Mouse (Mus musculus) thymus, adult 2 months (tissue): ENCODE measurements around the gene Fars2. TPM values are rescaled to one million over a fixed set of nuclear protein-coding genes. Genes with fewer than 3 reads are reported as not detected.

Experiments
- DNase-seq: peaks from one replicate; pipeline ENCODE4 v3.0.0; 2021
- H3K27ac ChIP-seq: fragments of 200-500 bp; 2 replicates; pipeline ENCODE4 v1.5.1; 2012; ENCODE audit warnings: low read length, control low read depth; ENCODE audit not compliant: control insufficient read depth, insufficient read depth
- H3K27me3 ChIP-seq: fragments of 200-500 bp; 2 replicates; pipeline ENCODE4 v1.6.1; 2012; ENCODE audit warnings: mild to moderate bottlenecking, low read length, moderate library complexity, mixed read lengths; ENCODE audit not compliant: control insufficient read depth, insufficient read depth
- H3K36me3 ChIP-seq: fragments of 200-500 bp; 2 replicates; pipeline ENCODE4 v1.6.1; 2012; ENCODE audit warnings: mild to moderate bottlenecking, low read length, moderate library complexity; ENCODE audit not compliant: control insufficient read depth, insufficient read depth
- H3K4me1 ChIP-seq: fragments of 200-500 bp; replicated peaks from 2 replicates; pipeline ENCODE4 v1.6.1; 2012; ENCODE audit warnings: low read length; ENCODE audit not compliant: control insufficient read depth, insufficient read depth
- H3K4me3 ChIP-seq: fragments of 200-500 bp; 2 replicates; pipeline ENCODE4 v1.5.1; 2012; ENCODE audit warnings: mild to moderate bottlenecking, low read length, control low read depth, moderate library complexity; ENCODE audit not compliant: control insufficient read depth, insufficient read depth
- CTCF ChIP-seq: fragments of 200-500 bp; IDR thresholded peaks from 2 replicates; pipeline ENCODE4 v1.5.1; 2012; ENCODE audit warnings: mild to moderate bottlenecking, control low read depth, low read length, moderate library complexity, borderline replicate concordance; ENCODE audit not compliant: control insufficient read depth, poor library complexity, insufficient read depth; ENCODE audit errors: extremely low read depth
- POLR2A ChIP-seq: fragments of 200-500 bp; IDR thresholded peaks from 2 replicates; pipeline ENCODE4 v1.6.1; 2012; ENCODE audit warnings: mild to moderate bottlenecking, low read length, control low read depth, moderate library complexity; ENCODE audit not compliant: control insufficient read depth, poor library complexity, insufficient read depth; ENCODE audit errors: extremely low read depth
- WGBS: fragments of 180-500 bp; shearing (Covaris S2); methylation state at CpG from one replicate; pipeline ENCODE4 v1.1.7; 2018; 5-methylcytosine and 5-hydroxymethylcytosine counted together
- polyA plus RNA-seq: library from polyadenylated mRNA; depleted of rRNA; stranded (reverse); fragments of >200 nt; gene quantifications from 2 replicates; pipeline ENCODE4 v1.2.3, GENCODE M21; 2012

Fars2 gene
- polyA plus RNA-seq, 1 experiment: 47.6 TPM

DNA sequence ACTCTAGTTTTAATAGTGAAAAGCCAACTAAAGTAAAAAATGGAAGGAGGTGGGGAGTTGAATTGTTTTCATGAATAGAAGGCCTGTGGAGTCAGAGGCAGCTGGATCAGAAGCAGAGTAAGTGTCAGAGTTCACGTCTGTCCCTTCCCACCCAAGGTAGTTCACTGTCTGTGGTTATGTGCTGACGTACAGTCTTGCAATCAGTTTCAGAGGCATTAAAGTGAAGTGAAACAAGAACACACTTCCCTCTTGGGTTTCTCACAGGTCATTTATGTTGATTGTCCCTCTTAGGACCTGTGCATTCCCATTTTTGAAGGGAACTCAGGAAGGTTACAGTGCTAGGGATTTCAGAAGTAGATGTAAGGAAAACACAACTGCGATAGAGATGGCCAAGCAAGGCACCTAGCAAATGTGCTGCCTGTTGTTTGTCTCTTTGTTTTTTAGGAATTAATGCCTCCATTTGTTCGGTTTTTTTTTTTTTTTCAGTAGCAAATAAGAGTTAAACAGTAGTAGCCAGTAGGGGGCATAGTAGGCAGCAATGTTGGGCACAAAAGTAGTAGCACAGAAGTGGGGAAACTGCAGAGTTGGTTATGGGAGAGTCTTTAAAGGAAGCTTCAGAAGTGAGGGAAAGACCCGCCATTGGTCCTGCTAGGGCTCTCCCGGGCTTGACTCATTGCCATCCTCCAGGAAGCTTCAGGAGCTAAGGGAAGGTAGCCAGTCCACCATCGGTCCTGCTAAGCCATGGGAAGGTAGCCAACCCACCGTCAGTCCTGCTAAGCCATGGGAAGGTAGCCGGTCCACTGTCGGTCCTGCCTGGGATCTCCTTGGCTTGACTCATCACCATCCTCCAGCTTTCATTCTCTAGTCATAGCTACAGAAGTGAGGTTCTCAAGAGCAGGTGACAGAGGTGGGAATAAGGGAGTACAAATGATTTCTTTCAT is 197.9 kb downstream of the Fars2 start:
- WGBS: 91% methylated on average over 10 of the region's 10 CpGs
- Histone ChIP-seq H3K27ac (no peak overlapping the region), H3K27me3 (no peaks in the 10 kb centered on the region), H3K4me1 (peaks cover 8% of the 10 kb centered on the region), H3K4me3 (no peak overlapping the region), H3K36me3 (no peaks in the 10 kb centered on the region)
- TF ChIP-seq POLR2A (no peak), CTCF (no peak)
- DNase-seq: no peak

DNA sequence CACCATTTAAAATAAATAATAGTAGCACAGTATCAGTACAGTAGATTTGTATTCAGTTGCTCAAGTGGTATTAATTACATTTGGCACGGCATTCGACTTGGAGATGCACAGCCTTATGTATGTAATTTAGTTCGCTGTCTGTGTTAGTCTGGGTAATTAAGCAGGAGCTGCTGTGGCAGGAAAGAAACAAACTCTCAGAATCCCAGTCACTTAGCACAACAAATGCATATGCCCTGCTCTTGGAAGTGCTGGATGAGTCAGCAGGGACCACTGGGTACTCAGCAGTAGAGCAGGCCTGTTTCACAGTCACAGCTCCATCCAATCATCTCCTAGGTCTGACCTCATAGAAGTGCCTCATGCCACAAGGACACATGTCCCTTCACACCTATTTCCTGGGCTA is 200.6 kb downstream of the Fars2 start:
- no peaks in the 10 kb centered on the region for H3K4me1 ChIP-seq
- H3K36me3 ChIP-seq: no peaks in the 10 kb centered on the region
- H3K4me3 ChIP-seq: no peak overlapping the region
- 96% methylated on average over 3 of the region's 3 CpGs for WGBS
- DNase-seq: no peak
- TF ChIP-seq POLR2A: no peak
- no peak for TF ChIP-seq CTCF
- no peaks in the 10 kb centered on the region for H3K27me3 ChIP-seq
- no peak overlapping the region for H3K27ac ChIP-seq

GRCm38 (mm10) chr13:36324624-36325023 is 207.4 kb downstream of the Fars2 start:
- no peak for DNase-seq
- Histone ChIP-seq H3K4me3 (no peak overlapping the region), H3K27me3 (no peaks in the 10 kb centered on the region), H3K27ac (no peak overlapping the region), H3K4me1 (no peaks in the 10 kb centered on the region), H3K36me3 (no peaks in the 10 kb centered on the region)
- WGBS: 45% methylated on average over 2 of the region's 2 CpGs
- TF ChIP-seq CTCF (no peak), POLR2A (no peak)

DNA sequence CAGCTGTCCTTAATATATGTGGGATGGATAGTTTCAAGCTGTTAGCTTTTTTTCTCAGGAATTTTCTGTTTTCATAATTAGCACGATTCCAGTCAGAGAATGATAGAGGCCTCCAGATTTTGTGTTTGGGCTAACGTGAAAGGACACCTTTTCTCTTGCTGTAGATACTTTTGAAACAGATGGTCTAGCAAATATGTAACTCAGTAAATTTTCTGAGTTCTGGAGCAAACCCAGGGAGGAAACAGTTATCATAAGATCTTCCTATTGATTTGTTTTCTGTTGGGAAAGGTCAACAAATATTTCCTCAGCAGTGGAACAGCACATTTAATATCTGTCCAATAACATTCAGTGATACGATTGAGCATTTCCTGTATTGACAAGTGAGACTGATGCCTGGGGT is 209.3 kb downstream of the Fars2 start:
- no peak overlapping the region for H3K4me3 ChIP-seq
- H3K27ac ChIP-seq: no peak overlapping the region
- TF ChIP-seq CTCF (no peak), POLR2A (no peak)
- H3K36me3 ChIP-seq: no peaks in the 10 kb centered on the region
- H3K4me1 ChIP-seq: no peaks in the 10 kb centered on the region
- DNase-seq: no peak
- 94% methylated on average over 3 of the region's 3 CpGs for WGBS
- H3K27me3 ChIP-seq: no peaks in the 10 kb centered on the region

DNA sequence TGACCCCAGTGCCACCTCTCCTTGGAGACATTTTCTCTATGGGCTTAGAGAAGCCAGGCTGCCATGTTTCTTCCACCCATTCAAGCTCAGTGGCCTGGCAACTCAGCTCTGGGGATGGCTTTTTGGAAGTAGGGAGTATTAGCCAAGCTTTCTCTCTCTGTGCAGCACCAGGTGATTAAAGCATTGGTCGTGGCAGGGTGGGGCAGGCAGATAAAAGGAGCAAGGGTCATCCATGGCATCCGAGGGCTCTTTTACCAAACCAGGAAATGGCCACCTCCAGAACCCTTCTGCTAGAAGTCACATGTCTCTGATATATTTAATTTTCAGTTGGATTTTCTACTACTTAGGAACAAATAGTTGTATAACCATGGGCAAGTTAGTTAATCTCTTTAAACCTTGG is 212.7 kb downstream of the Fars2 start:
- no peak for DNase-seq
- H3K36me3 ChIP-seq: no peaks in the 10 kb centered on the region
- H3K4me3 ChIP-seq: no peak overlapping the region
- no peak overlapping the region for H3K27ac ChIP-seq
- WGBS: 100% methylated on average over 2 of the region's 2 CpGs
- H3K27me3 ChIP-seq: no peaks in the 10 kb centered on the region
- TF ChIP-seq POLR2A (no peak), CTCF (no peak)
- no peaks in the 10 kb centered on the region for H3K4me1 ChIP-seq

DNA sequence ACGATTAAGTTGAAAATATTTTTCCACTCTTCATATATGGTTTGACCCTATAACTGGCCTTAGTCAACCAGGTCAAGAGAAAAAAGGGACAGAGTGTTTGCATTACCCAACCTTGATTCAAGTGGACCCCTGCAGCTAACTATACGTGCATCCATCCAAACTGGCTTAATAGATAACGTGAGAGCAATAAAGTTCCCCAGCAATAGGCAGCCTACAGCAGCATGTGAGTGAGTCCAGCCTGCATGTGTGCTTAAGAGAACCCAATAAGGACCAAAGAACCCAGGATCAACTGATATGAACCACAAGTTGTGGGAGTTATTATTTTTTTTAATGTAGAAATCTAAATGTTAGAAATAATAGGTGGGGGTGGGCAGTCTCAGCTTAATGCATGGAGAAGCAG is 213.3 kb downstream of the Fars2 start:
- H3K27me3 ChIP-seq: no peaks in the 10 kb centered on the region
- 95% methylated on average over 3 of the region's 3 CpGs for WGBS
- H3K36me3 ChIP-seq: no peaks in the 10 kb centered on the region
- H3K27ac ChIP-seq: no peak overlapping the region
- H3K4me3 ChIP-seq: no peak overlapping the region
- no peak for TF ChIP-seq CTCF
- DNase-seq: no peak
- no peaks in the 10 kb centered on the region for H3K4me1 ChIP-seq
